Mouse (Mus musculus) lung, postnatal 36 days (tissue): ENCODE results near the gene Mitf.

Experiments
- DNase-seq: peaks from one replicate; pipeline ENCODE4 v3.0.0; 2022; ENCODE audit warnings: mixed read lengths

Mitf gene

GRCm38 (mm10) chr6:98049551-98049950 lies 242.7 kb downstream of the Mitf start:
- no peak for DNase-seq

GRCm38 (mm10) chr6:98061878-98062277 lies 255.0 kb downstream of the Mitf start:
- DNase-seq = no peak

- DNase-seq = no peak
These were observed 258.1 kb downstream of the Mitf start for GRCm38 (mm10) chr6:98064926-98065325.

- no peak for DNase-seq
These were observed 259.6 kb downstream of the Mitf start for GRCm38 (mm10) chr6:98066420-98066819.
